Mouse (Mus musculus): ENCODE data around the gene Rims3.

Rims3 gene

DNA sequence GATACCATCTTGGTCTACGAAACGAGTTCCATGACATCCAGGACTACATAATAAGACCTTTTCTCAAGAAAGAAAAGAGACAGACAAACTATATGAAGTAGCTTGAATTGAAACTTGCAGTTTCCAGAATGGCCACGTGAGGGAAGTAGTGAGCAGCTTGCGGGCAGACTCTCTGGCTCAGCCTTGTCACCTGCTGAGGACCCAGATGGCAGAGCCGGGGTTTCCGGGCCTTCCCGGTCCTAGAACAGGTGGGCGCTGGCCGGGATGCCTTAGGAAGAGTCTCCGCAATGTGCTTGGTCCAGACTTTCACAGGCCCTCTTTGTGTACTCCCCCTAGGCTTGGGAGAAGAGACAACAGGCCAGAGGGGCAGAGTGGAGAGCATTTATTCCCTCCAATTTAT, 3.7 kb upstream of the Rims3 start:
- peak in 1 of 2 experiments; percentile 68 for DNase-seq (ENCODE audit: low spot score in 2 of 2)

DNA sequence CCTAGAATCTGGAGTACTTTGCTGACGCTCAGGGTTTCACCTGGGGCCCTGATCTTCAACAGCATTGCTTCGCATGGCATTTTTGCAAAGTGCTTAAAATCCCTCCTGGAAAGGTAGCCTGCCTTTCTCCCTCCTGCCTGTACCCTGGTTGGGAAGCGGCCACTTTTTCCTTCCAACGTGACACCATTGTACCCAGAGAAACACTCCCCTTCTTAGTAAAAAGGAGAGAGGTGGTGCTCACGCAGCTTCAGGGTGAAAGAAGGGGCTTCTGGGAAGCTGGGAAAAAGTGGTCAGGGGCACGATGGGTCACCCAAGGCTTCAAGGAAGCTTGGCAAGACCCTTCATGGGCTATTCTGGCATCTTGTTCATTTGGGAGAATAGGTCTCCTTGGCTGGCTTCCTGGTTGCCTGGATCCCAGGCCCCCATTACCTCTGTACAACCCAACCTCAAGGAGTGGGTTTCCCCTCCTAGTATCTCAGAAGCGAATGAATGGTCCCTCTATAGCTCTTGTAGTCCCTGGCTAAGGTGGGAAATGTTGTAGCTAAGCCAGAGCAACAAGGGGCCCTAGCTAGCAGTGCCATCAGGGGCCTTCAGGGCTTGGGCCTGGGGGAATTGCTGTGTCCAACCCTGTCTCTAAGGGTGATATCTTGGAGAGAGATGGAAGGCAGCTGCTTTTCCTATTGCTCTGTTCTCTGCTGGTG, 894 bp downstream of the Rims3 start:
- DNase-seq (ENCODE audit: low spot score in 2 of 2): no peak

DNA sequence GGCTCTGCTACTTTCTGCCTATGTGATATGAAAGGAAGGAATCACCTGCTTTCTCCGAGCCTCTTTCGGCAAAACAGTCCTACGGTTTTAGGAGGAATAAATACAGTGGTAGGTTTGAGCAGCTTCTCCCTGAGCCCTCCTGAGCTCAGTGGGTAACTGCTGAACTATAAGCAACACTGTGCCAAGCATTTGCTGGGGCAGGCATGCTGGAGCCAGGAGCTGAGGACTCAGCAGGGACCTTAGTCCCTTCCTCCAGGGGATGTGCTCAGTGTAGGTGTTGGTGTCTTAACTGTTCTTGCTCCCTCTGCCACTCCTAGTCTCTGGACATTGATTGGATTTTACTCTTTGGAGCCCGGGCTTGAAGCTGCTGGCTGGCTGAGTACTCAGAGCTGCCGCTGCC, 1.8 kb downstream of the Rims3 start:
- DNase-seq (ENCODE audit: low spot score in 2 of 2): no peak

DNA sequence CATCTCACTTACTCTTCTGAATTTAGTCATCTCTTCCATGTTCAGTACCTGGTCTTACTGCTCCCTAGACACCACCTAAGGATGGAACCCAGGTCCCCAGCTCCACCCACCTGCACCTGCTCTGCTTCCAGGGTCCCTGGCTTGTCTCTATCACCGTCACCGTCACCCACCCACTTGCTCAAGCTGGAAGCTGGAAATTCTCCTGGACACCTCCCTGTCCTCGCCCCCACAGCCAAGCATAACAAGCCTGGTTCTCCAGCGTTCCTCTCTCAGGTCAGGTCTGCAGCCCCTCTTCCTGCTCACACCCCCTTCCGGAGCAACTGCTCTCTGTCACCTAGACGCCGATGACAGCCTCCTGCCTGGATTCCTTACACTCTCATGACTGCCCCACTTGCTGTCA, 5.2 kb downstream of the Rims3 start:
- DNase-seq (ENCODE audit: low spot score in 2 of 2): no peak

DNA sequence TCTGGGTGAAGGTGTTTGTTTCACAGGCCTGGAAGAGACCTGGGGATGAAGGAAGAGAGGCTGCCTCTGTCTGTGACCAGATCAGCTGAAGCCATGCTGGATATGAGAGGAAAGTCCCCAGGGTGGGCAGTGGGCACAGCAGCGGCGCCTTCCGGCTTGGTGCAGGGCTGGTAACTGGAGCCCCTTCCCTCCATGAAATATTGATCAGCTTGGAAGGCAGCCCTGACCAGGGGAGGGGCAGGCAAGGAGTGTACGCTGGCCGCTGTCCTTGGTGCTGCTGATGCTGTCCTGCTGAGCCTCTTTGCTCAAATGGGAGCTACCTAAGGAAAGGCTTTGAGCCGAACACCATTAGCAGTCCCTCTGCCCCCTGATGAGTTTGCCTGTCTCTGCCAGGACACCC, 11.6 kb downstream of the Rims3 start:
- peak in 1 of 2 experiments; percentile 31 for DNase-seq (ENCODE audit: low spot score in 2 of 2)

DNA sequence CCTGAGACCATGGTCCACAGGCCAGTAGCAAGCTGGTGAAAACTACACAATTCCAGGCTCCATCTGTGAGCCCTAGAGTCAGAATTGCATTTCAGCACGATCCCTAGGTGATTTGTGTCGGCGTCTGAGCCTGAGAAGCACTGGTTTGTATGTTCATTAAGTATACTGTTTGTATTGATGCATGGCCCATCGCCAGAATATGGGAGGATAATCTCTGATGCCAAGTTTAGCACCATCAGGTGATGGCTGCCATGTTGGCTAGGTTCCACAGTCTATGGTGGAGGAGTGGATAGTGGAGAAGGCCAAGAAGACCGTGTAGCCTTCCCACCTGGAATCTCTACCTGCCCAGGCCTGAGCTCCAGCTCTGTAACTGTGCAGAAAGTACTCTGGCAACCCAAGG, 13.6 kb downstream of the Rims3 start:
- DNase-seq (ENCODE audit: low spot score in 2 of 2): no peak

DNA sequence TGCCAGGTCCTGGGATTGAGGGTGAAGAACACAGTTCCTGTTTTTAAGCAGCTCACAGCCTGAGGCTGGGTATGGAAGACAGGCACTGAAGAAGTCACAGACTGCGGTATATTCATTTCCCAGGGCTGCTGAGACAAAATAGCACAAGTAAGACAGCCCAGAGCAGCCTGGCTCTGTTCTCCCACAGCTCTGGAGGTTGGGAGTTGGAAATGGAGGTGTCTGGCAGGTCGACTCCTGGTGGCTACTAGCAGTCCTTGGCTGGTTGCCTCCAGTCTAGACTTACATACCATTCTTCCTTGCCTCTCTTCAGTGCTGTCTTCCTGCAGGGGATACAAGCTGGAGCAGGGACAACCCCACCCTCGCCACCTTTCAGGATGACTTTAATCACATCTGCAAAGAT, 14.4 kb downstream of the Rims3 start:
- DNase-seq (ENCODE audit: low spot score in 2 of 2): no peak

DNA sequence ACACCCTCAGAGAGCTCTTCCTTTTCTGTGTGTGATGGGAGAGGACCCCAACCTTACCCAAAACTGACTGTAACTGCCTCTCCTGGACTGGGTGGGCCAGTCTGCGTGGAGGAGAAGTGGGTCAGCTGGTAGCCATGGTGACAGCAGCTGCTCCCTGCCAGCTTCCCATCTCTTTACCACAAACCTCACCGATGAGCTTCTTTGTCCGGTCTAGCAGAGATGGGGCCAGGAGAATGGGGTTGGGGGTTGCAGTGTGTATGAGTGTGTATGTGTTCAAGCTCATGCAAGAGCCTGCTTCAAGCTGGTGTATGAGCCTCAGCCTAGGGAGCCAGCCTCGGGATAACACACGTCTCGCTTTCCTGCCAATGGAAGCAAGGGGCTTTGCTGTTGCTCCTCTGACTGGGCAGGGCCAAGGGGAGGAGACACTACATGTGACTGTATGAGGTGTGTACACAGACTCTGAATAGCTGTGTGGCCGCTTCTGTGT, 15.7 kb downstream of the Rims3 start:
- DNase-seq (ENCODE audit: low spot score in 2 of 2): no peak

DNA sequence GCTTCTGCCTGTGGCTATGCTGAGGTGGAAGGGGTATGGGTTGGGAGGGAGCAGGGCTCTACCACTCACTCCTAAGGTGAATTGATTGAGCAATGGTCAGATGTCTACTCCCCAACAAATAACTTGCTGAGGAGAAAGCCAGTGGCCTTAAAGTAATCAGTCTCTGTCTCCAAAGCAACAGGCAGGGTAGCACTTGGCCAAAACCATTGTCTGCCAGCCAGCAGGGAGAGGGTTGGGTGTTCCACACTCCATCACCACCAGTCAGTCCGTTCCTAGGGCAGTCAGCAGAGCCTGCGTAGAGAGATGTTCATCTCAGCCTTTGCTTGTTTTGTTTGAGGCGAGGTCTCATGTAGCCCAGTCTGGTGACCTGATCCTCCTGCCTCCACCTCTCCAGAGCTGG, 21.3 kb downstream of the Rims3 start:
- no peak for DNase-seq (ENCODE audit: low spot score in 2 of 2)

DNA sequence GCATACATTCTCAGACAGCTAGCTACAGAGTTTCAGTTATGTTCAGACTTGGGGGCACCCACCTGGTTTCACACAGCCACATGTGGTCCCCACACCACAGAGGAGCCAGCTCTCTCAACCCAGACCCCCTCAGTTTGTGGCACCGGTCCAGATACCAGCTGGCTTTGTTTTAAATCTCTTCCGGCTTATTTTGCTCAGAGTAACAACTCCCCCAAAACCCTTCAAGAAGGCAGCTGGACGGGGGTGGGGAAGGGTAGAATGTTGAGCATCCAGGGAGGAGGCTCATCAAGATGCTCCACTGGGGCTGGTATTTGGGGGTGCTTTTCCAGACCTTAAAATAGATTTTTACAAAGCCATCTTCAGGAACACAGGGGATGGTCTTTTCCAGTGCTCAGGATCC, 24.1 kb downstream of the Rims3 start:
- no peak for DNase-seq (ENCODE audit: low spot score in 2 of 2)

DNA sequence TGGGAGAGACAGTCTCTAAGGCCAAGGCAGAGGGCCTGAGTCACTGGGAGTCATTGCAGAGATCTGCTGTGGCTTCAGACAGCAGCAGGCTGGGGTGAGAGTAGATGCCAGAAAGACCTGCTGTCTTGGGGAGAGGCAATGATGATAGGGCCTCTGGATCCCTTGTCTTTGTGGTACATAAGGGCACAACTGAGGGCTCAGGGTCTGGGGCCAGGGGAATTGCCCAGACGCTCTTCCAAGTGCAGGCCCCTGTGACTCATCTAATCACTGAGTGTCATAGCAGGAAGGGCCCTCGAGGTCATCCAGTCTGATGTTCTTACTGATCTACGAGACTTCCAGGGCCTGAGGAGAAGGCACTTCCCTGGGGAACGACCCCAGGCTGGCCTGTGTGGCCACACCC, 24.8 kb downstream of the Rims3 start:
- no peak for DNase-seq (ENCODE audit: low spot score in 2 of 2)

DNA sequence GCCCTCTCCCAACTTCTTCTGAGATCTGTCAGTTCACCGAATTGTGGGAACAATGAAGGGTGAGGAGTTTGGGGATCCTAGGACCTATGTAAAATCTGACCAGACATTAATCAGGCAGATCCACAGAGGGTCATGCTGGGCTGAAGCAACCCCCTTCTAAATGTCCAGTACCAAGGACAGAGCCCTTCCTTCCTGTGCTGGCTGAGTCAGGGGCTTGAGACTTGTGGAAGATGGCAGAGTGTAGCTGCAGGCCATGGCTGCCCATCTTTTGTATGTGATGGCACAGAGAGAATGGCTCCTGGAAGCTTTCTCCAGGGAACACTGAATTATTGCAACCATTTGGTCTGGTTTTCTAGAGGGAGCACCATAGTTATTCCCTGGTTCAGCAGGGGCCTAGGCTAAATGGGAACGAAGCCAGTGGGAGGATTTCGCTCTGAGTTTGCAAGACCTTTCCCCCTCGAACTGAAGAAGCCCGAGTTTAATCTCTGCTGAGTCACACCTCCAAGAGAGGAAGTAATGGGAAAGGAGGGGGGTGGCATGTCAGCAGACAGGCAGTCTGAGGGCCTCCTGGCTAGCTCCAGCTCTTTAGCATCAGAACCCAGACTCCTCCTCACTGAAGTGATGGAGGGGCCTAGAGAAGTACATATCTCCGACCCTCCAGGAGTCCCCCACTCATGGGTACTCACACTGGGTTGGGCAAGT, 26.3 kb downstream of the Rims3 start:
- DNase-seq (ENCODE audit: low spot score in 2 of 2): no peak

DNA sequence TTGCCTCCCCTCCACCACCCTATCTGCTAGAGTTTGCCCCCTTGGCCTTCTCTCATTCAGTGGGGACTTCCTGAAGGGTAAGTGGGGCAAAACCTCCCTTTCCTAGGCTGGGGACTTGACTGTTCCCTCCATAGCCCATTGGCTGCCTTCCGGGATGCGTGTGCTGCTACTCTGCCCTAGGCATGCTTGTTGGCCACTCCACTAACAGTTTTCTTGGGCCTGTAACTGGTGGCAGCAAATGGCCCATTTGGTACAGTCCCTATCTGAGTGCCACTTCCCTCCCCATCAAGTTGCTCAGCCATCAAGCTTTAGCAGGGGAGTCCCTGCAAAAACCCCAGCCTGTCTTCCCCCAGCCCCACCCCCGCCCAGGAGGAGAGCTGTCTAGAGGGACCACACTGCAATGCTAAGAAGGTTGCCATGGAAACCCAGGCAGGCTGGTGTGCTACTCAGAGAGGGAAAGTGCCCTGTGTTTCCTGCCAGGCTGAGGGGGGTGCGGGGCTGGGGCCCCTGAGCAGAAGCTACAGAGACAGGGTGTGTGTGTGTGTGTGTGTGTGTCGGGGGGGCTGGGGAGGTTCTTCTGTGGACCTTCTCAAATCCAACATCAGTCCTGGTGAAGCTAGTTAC, 27.5 kb downstream of the Rims3 start:
- no peak for DNase-seq (ENCODE audit: low spot score in 2 of 2)

DNA sequence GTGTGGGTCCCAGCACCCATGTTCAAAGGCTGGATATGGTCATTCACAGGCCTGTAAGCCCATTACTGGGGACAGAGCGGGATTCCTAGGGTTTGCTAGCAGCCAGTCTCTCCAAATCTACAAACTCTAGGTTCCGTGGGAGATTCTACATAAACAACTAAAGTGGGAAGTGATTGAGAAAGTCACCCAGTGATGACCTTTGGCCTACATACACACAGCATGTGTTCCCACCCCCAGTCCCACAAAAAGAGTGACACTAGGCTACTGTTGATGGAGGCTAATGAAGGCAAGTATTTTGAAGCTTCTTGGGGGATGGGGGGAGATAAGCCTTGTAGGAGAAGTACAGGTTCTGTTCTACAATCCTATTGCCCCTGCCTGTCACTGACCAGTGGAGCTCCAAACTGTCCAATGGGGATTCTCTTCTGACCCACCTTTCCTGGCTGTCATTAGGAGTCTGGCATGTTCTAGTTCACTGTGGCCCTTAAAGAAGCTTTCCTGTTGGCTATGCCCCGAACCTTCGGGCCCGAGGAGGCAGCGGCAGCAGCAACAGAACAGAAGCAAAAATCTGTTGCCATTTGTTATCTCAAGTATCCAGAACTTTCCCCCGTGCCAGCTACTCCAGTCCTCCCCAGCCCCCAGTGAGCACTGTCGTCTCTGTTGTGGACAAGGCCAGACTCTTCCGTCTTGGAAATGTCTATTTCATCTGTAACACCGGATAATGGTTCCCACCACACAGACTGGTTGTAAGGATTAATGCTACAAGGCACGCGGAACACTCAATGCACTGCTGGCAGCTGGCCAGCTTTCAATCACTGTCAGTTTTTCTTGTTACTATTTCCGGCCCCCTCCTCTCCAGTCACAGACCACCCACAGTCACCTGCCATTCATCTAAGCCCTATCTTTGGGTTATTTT, 30.8 kb downstream of the Rims3 start:
- no peak for DNase-seq (ENCODE audit: low spot score in 2 of 2)

DNA sequence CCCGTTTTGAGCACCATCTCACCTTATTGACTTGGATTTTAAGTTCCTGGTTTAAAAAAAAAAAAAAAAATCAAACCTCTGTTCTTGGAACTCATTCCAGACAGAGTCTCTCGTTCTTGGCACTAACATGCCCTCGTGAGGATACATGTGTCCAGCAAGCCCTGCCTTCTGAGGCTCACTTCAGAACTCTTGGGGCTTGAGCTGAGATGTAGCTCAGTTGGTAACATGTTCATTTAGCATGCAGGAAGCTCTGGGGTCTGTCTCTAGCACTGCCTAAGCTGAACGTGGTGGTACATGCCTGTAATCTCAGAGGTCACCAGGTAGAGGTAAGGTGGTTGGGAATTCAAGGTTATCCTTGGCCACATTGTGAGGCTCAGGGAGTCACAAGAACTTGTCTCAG, 31.5 kb downstream of the Rims3 start:
- no peak for DNase-seq (ENCODE audit: low spot score in 2 of 2)

DNA sequence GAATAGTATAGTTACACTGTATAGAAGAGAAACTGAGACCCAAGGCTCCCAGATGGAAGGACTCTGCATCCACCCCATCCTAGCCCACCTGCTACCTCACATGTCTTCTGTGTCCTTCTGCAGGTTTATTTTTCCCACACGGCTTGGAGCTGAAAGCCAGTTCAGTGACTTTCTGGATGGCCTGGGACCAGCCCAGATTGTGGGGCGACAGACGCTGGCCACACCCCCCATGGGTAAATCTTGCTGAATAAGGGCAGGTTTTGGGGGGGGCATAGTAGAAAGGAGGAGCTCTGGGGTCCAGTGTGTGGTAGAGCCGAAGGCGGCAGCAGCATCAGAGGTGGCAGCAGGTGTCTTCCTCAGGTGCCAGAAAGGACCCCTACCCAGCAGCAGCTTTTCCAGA, 32.2 kb downstream of the Rims3 start:
- DNase-seq (ENCODE audit: low spot score in 2 of 2): no peak

DNA sequence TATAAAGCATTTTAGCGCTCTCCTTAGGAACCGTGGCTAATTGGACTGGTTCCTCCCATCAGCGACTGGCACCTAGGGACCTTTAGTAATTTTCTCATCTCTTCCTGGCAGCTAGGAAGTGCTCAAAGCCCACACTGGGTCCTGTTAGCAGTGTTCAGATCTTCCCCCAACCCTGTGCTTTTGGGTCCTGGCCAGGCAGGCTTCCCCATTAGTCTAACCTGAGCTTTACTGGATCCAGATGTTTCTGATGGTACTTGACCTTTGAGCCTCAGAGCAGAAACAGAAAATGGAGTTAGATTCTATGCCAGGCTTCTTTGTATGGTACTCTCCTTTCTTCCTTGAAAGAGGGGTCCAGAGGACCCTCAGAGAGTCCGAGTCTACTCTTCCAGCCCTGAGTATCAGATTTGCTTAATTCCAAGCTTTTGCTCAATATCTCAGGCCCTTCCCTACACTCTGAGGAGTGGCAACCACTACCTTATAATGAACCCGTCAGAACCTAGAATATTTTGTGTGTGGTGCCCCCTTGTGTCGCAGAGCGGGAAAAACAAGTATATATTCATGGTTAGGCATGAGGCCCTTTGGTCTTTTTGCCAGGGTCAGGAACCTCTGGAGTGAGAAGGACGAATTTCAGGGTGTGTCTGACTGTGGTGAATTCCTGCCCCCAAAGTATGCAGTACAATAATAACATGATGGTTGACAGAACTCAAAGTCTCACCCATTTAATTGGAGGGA, 32.9 kb downstream of the Rims3 start:
- no peak for DNase-seq (ENCODE audit: low spot score in 2 of 2)

DNA sequence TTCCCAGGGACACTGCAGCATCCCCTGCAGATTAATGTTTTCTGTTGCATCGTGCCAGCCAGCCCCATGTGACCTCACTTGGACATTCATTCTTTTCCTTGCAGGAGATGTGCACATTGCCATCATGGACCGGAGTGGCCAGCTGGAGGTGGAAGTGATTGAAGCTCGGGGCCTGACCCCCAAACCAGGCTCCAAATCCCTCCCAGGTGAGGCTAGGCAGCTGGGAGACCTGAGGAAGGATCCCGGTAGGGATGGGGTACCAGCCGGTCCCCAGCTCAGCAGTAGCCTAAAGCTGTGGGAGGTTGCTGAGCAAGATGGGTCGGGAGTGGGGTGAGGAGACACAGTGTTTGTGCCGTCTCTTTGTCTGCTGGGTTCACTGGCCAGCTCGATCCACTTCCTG, 34.3 kb downstream of the Rims3 start:
- DNase-seq (ENCODE audit: low spot score in 2 of 2): no peak

DNA sequence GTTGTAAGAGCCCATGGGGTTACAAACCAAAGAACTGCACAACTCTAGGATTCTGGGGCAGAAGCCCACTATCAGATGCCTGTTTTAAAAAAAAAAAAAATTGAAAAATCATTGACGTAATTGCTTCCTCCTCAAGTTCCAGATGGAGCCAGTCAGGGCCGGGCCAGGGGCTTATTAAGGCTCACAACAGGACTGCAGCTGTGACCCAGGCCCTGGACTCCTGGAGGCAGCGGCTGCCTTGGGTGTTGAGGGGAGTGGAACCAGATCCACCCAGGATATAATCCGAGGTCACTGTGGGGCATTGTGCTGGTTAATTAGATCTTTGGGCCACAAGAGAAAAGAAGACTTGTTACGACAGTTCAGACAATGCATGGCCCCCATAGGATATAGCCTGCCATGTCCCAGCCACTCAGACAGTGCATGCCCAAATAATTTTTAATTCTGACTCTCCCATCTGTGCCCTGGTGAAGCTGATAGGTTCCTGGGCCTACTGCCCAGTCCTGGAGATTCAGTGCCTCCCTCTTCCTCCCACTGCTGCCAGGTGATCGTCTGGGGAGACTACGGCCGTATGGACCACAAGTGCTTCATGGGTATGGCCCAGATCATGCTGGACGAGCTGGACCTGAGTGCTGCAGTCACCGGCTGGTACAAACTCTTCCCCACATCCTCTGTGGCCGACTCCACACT, 36.3 kb downstream of the Rims3 start:
- DNase-seq (ENCODE audit: low spot score in 2 of 2): no peak

DNA sequence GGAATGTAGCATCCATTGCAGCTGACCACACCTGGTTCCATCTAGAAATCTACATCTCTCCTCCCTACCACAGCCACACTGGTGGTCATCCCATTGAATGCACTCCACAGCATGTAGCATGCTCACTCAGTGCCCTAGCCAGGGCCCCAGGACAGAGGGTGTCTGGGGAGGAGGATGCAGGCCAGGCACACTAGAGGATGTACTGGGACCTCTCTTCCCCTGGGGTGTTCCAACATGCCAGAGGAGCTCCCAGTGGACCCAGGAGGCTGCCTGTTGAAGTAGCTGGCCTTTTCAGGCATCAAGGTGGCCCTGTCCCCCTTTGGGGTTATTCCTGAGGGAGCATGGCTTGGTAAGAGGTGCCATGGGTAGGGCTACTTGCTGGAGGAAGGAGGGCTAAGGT, 37.3 kb downstream of the Rims3 start:
- DNase-seq (ENCODE audit: low spot score in 2 of 2): no peak

DNA sequence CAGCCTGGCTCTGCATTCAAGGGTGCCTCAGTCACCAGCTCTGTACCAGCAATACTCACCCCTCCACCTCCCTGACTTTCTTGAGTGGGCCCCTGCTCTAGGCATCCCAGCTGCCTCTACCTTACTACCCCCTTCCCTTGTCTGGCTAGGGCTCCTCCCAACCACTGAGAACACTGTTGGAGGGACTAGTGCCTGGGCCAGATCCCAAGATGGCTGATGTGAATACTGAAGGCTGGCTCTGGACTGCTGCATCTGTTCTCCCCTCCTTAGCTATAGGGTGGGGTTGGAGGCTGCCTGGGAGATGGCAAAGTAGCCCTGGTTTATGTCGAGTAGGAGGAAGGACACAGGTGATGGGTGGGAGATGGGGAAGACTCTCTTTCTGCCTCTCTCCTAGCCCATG, 37.9 kb downstream of the Rims3 start:
- DNase-seq (ENCODE audit: low spot score in 2 of 2): no peak
